Mouse (Mus musculus) limb, embryonic 10.5 days (tissue): Measurements from ENCODE around the gene Hemk1. TPM values are rescaled to one million over a fixed set of nuclear protein-coding genes. Genes with fewer than 3 reads are reported as not detected.

Source experiments
- DNase-seq: peaks from one replicate; pipeline ENCODE4 v3.0.0-alpha.2; 2017; ENCODE audit warnings: low spot score
- H3K27ac ChIP-seq: fragments of 300-500 bp; sonication (generic); 2 replicates; pipeline ENCODE4 v1.5.1; 2016; ENCODE audit warnings: mild to moderate bottlenecking
- H3K27me3 ChIP-seq: fragments of 300-500 bp; sonication (generic); 2 replicates; pipeline ENCODE4 v1.6.1; 2016; ENCODE audit warnings: low read depth, mild to moderate bottlenecking; ENCODE audit not compliant: poor library complexity, severe bottlenecking
- H3K36me3 ChIP-seq: fragments of 300-500 bp; sonication (generic); 2 replicates; pipeline ENCODE4 v1.6.1; 2016; ENCODE audit warnings: mild to moderate bottlenecking, moderate library complexity
- H3K4me1 ChIP-seq: fragments of 300-500 bp; sonication (generic); 2 replicates; pipeline ENCODE4 v1.6.1; 2016
- H3K4me3 ChIP-seq: fragments of 300-500 bp; sonication (generic); 2 replicates; pipeline ENCODE4 v1.5.1; 2016; ENCODE audit warnings: mild to moderate bottlenecking, moderate library complexity
- H3K9me3 ChIP-seq: fragments of 300-500 bp; sonication (generic); replicated peaks from 2 replicates; pipeline ENCODE4 v1.6.1; 2016; ENCODE audit warnings: mild to moderate bottlenecking
- WGBS: fragments of 180-500 bp; shearing (Covaris S2); methylation state at CpG from one replicate; pipeline ENCODE4 v1.1.7; 2016; 5-methylcytosine and 5-hydroxymethylcytosine counted together
- polyA plus RNA-seq: library from polyadenylated mRNA; unstranded; fragments of >200 nt; fragmentation: Nextera tagmentation; extraction: Ambion mirVana; gene quantifications from 2 replicates; pipeline ENCODE4 v1.2.1, GENCODE M21; 2016

Hemk1 gene
- 10.3 and 12.2 TPM in 2 replicates for polyA plus RNA-seq

GRCm38 (mm10) chr9:107338172-107338883 is at the start of gene Hemk1:
Gene Hemk1 (minus strand): TSS chr9:107338350.
- peak within 1 kb of the TSS; percentile 84 for H3K27ac ChIP-seq
- H3K4me3 ChIP-seq = peak within 1 kb of the TSS; percentile 72
- H3K4me1 ChIP-seq = peaks cover 27% of the 10 kb centered on the region
- 6% methylated on average over 30 of the region's 30 CpGs for WGBS
- no peaks in the 10 kb centered on the region for H3K36me3 ChIP-seq
- peak; percentile 88 for DNase-seq
- peaks cover 25% of the 10 kb centered on the region for H3K27me3 ChIP-seq
- H3K9me3 ChIP-seq = no peaks in the 10 kb centered on the region

GRCm38 (mm10) chr9:107387708-107388107 is 49.6 kb upstream of the Hemk1 start:
- Histone ChIP-seq H3K9me3 (no peaks in the 10 kb centered on the region), H3K4me3 (no peak overlapping the region), H3K4me1 (peaks cover 18% of the 10 kb centered on the region), H3K27me3 (peaks cover 92% of the 10 kb centered on the region), H3K27ac (no peak overlapping the region), H3K36me3 (no peaks in the 10 kb centered on the region)
- WGBS = 93% methylated on average over 3 of the region's 3 CpGs
- no peak for DNase-seq

- DNase-seq = no peak
- no peaks in the 10 kb centered on the region for H3K36me3 ChIP-seq
- no peak overlapping the region for H3K27ac ChIP-seq
- H3K27me3 ChIP-seq = peaks cover 96% of the 10 kb centered on the region
- H3K9me3 ChIP-seq = no peaks in the 10 kb centered on the region
- no peak overlapping the region for H3K4me3 ChIP-seq
- peaks cover 18% of the 10 kb centered on the region for H3K4me1 ChIP-seq
- 59% methylated on average over 3 of the region's 3 CpGs for WGBS
These were observed 48.6 kb upstream of the Hemk1 start for GRCm38 (mm10) chr9:107386722-107387121.

GRCm38 (mm10) chr9:107384396-107384795 is 46.2 kb upstream of the Hemk1 start:
- Histone ChIP-seq H3K27ac (no peak overlapping the region), H3K9me3 (no peaks in the 10 kb centered on the region)

GRCm38 (mm10) chr9:107381723-107382122 is 43.6 kb upstream of the Hemk1 start:
- 10% methylated on average over 8 of the region's 8 CpGs for WGBS
- H3K27me3 ChIP-seq = peaks cover 100% of the 10 kb centered on the region
- no peaks in the 10 kb centered on the region for H3K9me3 ChIP-seq
- H3K36me3 ChIP-seq = no peaks in the 10 kb centered on the region
- H3K27ac ChIP-seq = no peak overlapping the region
- H3K4me1 ChIP-seq = peaks cover 16% of the 10 kb centered on the region
- DNase-seq = peak; percentile 79
- no peak overlapping the region for H3K4me3 ChIP-seq

More at GRCm38 (mm10) chr9:107384396-107384795, 46.2 kb upstream of the Hemk1 start:
- 29% methylated on average over 3 of the region's 3 CpGs for WGBS
- Histone ChIP-seq H3K36me3 (no peaks in the 10 kb centered on the region), H3K4me1 (peaks cover 12% of the 10 kb centered on the region), H3K27me3 (peaks cover 98% of the 10 kb centered on the region), H3K4me3 (no peak overlapping the region)
- DNase-seq = no peak

GRCm38 (mm10) chr9:107377961-107378512 is 39.9 kb upstream of the Hemk1 start:
- peak overlapping the region; percentile 56; the same call in 1 of the 2 replicates for H3K27ac ChIP-seq
- H3K4me1 ChIP-seq = peaks cover 20% of the 10 kb centered on the region
- peak overlapping the region; percentile 55 for H3K4me3 ChIP-seq
- H3K9me3 ChIP-seq = no peaks in the 10 kb centered on the region
- no peaks in the 10 kb centered on the region for H3K36me3 ChIP-seq
- peaks cover 100% of the 10 kb centered on the region for H3K27me3 ChIP-seq
- under 1% methylated on average over 35 of the region's 35 CpGs for WGBS
- DNase-seq = peak; percentile 67

GRCm38 (mm10) chr9:107375451-107375850 is 37.3 kb upstream of the Hemk1 start:
- no peaks in the 10 kb centered on the region for H3K9me3 ChIP-seq
- H3K27me3 ChIP-seq = peaks cover 89% of the 10 kb centered on the region
- no peak overlapping the region for H3K27ac ChIP-seq
- H3K4me3 ChIP-seq = no peak overlapping the region
- no peaks in the 10 kb centered on the region for H3K36me3 ChIP-seq
- 14% methylated on average over 5 of the region's 5 CpGs for WGBS
- H3K4me1 ChIP-seq = peaks cover 42% of the 10 kb centered on the region
- no peak for DNase-seq

GRCm38 (mm10) chr9:107374623-107375022 is 36.5 kb upstream of the Hemk1 start:
- Histone ChIP-seq H3K4me1 (peaks cover 50% of the 10 kb centered on the region), H3K27me3 (peaks cover 88% of the 10 kb centered on the region), H3K36me3 (no peaks in the 10 kb centered on the region), H3K9me3 (no peaks in the 10 kb centered on the region), H3K27ac (no peak overlapping the region), H3K4me3 (no peak overlapping the region)
- no peak for DNase-seq
- 6% methylated on average over 8 of the region's 8 CpGs for whole genome bisulfite sequencing

- no peaks in the 10 kb centered on the region for H3K9me3 ChIP-seq
- DNase-seq = no peak
- H3K27ac ChIP-seq = no peak overlapping the region
- no peaks in the 10 kb centered on the region for H3K36me3 ChIP-seq
- peaks cover 49% of the 10 kb centered on the region for H3K4me1 ChIP-seq
- 57% methylated on average over 4 of the region's 4 CpGs for WGBS
- H3K4me3 ChIP-seq = no peak overlapping the region
- H3K27me3 ChIP-seq = peaks cover 88% of the 10 kb centered on the region
These were observed 34.3 kb upstream of the Hemk1 start for GRCm38 (mm10) chr9:107372441-107372840.

- Histone ChIP-seq H3K9me3 (no peaks in the 10 kb centered on the region), H3K36me3 (no peaks in the 10 kb centered on the region), H3K4me1 (peaks cover 45% of the 10 kb centered on the region), H3K4me3 (no peak overlapping the region), H3K27me3 (peaks cover 80% of the 10 kb centered on the region), H3K27ac (no peak overlapping the region)
- WGBS = 13% methylated on average over 4 of the region's 4 CpGs
- DNase-seq = no peak
These were observed 31.9 kb upstream of the Hemk1 start for GRCm38 (mm10) chr9:107370106-107370463.

GRCm38 (mm10) chr9:107369270-107370105 is 31.3 kb upstream of the Hemk1 start:
- peak overlapping the region; percentile 39; the same call in 1 of the 2 replicates for H3K27ac ChIP-seq
- peaks cover 42% of the 10 kb centered on the region for H3K4me1 ChIP-seq
- no peaks in the 10 kb centered on the region for H3K9me3 ChIP-seq
- H3K27me3 ChIP-seq = peaks cover 77% of the 10 kb centered on the region
- WGBS = 38% methylated on average over 10 of the region's 10 CpGs
- H3K4me3 ChIP-seq = no peak overlapping the region
- no peak for DNase-seq
- H3K36me3 ChIP-seq = no peaks in the 10 kb centered on the region

- Histone ChIP-seq H3K36me3 (no peaks in the 10 kb centered on the region), H3K27me3 (peaks cover 65% of the 10 kb centered on the region), H3K9me3 (no peaks in the 10 kb centered on the region), H3K27ac (no peak overlapping the region), H3K4me3 (no peak overlapping the region), H3K4me1 (peaks cover 42% of the 10 kb centered on the region)
- DNase-seq = no peak
- WGBS = 33% methylated on average over 1 of the region's 1 CpGs
These were observed 30.2 kb upstream of the Hemk1 start for GRCm38 (mm10) chr9:107368302-107368701.

- H3K4me3 ChIP-seq = no peak overlapping the region
- WGBS = 18% methylated on average over 3 of the region's 3 CpGs
- H3K27me3 ChIP-seq = peaks cover 51% of the 10 kb centered on the region
- H3K9me3 ChIP-seq = no peaks in the 10 kb centered on the region
- DNase-seq = peak; percentile 71
- no peak overlapping the region for H3K27ac ChIP-seq
- peaks cover 37% of the 10 kb centered on the region for H3K4me1 ChIP-seq
- H3K36me3 ChIP-seq = no peaks in the 10 kb centered on the region
These were observed 28.5 kb upstream of the Hemk1 start for GRCm38 (mm10) chr9:107366644-107367043.
